Mouse (Mus musculus): ENCODE measurements around the gene Orm2.
A peak's percentile ranks its signal among the peaks of the same experiment; 100 is the strongest.

Orm2 gene

DNA sequence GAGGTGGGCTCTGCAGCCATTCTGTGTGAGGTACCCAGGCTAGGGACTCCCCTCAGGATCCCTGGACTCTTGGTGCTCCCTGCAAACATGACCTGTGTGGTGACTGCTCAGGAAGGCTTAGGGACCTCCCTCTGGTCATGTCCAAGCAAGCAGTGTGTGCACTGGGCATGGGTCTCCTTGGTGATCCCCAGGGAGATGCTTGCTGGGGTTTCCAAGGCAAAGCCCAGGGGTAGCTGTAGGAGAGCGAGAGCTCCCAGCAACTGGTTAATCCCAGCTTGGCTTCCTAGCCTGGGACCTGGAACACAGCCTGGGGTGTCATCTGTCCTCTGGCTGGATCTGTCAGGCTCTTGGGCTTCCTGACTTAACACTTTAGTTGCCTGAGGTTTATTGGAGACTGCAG is 13.1 kb downstream of the Orm2 start:
- DNase-seq (ENCODE audit: low read depth in 1 of 2, low spot score in 2 of 2), result no peak

- DNase-seq (ENCODE audit: low read depth in 1 of 2, low spot score in 2 of 2), result no peak
Observed at GRCm38 (mm10) chr4:63377483-63377882, 15.2 kb downstream of the Orm2 start.

DNA sequence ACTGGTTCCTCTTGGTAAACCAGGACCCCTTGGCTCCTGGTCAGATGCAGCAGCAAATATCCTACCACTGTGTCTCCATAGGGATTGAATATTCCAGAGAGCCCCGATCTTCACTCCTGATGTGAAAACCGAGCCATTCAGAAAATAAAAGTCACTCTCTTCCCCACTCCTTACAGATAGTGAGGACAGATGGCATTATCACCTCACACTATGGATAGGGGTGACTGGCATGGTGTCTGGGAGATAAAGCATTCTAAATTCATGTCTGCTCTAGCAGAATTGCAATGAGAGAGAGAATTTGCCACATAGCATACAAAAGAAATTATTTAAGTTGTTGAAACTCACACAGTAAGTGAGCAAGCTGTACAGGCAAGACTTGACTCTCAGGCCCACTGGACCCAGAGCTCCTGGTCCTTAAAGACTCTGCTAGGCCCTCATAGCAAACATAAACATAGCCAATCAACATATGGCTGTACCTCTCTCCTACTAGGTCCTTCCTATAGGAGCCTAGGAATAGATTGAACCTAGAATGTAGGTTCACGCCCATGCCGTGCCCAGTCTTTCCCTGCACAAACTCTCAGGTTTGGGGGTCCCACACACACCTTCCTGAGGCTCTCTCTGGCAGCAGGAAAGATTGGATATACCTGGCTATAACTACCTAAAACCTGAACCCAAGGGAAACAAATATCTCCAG is 20.6 kb downstream of the Orm2 start:
- DNase-seq (ENCODE audit: low read depth in 1 of 2, low spot score in 2 of 2), result no peak

DNA sequence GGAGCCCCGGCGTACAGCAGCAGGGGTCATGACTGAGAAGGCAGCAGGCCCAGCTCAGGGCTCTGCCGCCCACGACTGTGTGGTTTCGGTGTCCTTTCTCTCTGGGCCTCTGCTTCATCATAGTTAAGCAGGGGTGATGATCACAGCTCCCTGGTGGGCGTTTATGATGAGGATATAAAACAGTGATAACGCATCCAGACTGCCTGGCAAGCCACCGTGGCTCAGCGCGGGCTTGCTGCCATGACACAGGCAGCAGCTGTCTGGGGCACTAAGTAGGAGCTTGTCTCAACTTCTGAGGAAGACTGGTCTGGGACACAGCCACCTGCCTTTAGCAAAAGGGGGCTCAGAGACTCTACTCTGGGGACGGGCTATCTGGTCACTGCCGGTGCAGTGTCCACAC is 21.2 kb downstream of the Orm2 start:
- no peak for DNase-seq (ENCODE audit: low read depth in 1 of 2, low spot score in 2 of 2)

GRCm38 (mm10) chr4:63384262-63384661 is 22.0 kb downstream of the Orm2 start:
- no peak for DNase-seq (ENCODE audit: low read depth in 1 of 2, low spot score in 2 of 2)

DNA sequence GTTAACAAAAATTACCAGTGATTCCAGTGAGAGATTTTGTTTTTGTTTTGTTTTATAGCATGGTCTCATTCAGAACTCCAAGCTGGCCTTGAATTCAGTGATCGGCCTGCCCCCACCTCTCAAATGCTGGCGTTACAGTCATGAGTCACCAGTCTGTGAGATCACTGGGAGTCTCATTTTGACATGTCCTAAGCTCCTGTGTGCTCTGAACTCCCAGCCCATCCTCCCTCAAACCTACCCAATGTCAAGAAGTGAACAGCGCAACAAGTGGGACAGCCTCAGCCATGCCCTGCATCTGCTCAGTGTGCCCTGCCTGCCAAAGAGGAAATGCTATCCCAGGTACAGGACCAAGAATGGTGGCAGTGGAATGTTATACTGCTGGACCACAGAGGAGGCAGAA is 23.0 kb downstream of the Orm2 start:
- no peak for DNase-seq (ENCODE audit: low read depth in 1 of 2, low spot score in 2 of 2)

DNA sequence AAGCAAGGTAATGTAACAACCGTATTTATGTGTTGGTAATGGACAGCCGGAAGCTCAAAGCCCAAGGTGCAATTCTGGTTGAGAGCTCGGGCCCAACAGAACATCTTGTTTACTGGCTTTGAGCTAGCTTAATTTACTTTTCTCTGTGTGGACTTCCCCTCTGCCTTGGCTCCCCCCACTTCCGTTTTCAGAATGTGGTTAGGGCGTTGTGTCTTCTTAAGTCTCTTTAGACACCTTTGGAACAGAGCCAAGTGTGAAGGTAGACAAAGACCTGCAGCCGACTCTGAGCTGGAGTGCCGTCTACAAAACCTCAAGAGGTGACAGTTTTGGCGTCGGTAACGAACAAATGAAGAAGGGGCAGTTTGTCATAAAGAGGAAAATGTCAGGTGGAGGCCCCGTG is 23.5 kb downstream of the Orm2 start:
- DNase-seq (ENCODE audit: low read depth in 1 of 2, low spot score in 2 of 2), result peak in 1 of 2 experiments; percentile 63

DNA sequence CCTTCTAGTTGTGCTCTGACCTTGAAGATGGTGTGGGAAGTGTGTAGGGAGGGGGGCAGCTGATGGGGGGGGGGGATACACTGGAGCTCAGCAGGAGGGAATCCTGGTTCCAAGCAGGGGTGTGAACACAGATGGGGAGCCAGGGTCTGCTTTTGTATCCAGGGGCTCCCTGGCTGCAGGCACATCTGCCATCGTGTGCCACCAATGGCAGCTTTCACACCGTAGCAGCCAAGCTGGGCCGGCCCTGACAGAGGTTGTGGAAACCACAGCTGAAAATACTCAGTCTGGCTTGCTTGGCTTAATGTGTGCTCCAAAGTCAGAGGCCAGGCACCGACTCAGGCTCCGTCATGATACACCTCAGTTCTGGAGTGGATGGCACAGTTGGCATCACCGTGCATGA is 25.8 kb downstream of the Orm2 start:
- DNase-seq (ENCODE audit: low read depth in 1 of 2, low spot score in 2 of 2), result no peak

DNA sequence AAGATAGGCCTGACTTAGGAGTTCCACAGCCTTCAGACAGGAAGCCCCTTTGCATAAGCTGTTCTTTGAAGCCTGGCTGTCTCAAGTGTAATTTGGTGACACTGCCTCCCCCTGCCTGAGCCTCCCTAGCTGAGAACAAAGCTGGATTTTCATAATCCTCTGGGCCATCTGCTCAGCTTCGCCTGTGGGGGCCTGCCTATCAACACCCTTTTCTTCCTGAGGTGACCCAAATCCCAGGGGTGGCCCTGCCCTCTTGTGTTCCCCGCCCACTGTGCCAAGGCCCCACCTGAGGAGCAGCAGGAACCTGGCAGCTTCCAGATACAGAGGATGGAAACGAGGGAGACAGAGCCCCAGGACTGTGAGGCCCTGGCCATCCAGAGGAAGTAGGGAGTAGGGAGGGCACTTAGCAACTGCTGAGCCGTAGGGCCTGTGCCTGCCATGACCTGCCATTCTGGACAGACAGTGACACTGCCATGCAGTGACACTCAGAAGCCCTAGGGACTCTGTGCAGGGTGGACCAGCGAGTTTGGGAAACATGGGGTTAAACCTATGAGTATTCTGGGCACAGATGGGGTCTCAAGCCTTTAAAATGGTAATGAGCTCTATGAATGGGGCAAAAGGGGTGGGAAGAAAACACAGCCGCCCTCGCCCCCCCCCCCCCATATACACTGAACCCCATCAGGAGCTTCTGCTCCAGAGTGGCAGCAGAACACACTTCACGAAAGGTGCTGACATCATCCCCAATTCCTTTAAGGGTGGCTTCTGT is 27.1 kb downstream of the Orm2 start:
- DNase-seq (ENCODE audit: low read depth in 1 of 2, low spot score in 2 of 2), result no peak

DNA sequence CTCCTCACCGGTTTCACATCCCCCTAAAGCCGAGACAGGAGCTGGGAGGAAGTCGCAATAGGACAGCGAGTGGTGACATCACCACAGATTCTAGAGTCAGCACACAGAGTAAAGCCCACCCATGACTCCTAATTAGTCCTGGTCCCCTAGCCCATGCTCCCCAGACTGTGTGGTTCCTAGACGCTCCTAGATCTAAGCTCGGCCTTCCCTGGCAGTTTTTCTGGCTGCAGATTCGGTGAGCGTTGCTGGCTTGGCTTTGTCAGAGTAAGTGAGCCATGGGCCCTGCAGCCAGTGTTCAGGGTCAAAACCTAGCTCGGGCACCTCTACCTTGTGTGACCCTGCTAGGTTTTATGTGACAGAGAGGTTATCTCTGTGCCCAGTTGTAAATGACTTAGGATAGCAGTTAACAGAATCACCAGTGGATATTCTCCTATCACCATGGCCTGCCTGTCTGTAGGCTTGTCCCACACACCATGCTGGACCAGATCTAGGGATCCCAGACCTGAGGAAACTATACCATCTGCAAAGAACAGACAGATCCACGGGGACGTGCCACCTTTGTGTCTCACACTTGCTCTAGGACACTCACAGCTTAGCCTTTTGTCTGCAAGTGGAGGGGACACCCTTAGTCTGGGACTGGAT is 27.8 kb downstream of the Orm2 start:
- DNase-seq (ENCODE audit: low read depth in 1 of 2, low spot score in 2 of 2), result no peak

DNA sequence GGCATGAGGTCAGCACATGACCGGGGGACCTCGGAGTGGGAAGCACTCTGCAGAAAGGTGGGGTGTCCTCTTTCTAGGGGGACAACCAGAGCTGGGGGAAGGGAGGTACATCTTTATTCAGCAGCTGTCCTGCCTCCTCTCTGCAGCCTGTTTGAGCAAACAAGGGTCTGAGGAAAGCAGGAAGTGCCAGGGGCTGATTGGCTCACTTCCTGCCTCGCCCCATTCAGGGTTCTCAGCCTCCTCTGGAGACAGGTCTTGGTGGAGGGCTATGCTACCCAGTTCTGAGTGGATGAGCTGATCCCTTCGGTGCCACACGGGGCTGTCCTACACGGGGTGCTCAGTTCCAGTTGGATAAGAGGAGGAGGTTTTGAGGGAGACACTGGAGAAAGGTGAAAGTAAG is 29.1 kb downstream of the Orm2 start:
- no peak for DNase-seq (ENCODE audit: low read depth in 1 of 2, low spot score in 2 of 2)

DNA sequence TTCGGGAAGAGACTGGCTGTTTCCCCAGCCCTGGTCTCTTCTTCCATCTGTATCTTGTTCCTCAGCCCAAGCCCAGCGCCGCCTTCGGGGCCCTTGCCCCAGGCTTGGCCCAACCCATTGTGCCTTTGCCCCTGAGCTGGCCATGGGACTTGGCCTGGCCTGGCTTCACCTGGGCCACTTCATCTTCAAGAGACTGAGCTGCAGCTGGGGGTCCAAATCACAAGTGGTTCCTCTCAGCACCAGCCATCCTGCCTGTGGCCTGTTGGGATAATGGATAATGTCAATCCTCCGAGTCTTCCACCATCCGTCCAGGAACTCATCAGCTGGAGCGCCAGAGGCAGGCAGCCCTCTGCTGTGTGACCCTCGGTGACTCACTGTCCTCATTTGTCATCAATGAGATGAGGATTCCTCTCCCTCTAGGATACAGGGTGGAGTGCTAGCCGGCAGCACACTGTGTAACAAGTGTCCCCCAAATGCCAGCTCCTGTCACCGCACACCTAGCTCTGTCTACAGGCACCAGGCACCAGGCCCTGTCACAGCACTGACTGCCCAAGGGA is 35.8 kb downstream of the Orm2 start:
- no peak for DNase-seq (ENCODE audit: low read depth in 1 of 2, low spot score in 2 of 2)

DNA sequence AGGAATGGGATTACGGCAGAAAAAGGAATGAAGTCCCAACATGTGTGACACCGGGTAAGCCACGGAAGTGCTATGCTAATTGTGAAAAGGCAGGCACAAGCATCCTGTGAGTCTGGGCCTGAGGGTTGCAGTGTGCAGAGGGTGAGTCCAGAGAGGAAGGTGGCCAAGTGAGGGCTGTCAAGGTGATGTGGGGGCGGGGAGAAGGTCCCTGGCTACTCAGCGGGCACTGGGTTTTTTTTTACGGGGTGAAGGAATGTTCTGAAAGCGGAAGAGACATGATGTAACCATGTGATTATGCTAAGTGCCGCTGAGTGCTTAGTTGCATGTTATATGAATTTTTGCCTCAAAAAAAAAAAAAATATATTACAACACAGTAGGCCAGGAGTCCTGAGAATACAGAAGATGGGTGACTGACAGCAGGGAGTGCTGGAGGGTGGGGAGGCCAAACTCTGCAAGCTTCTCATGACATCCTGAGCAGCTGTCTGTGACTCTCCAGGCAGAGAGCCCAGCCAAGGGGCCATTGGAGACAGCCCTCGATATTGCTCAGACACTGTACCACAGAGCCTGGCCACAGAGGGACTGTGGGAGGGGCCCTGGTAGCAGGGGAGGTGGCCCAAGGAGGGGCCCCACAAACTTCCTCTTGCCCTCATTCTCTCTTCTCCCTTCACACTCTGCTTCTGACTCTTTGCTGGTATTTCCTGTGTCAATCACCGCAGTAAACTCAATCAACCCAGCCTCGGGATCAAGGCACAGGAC is 36.8 kb downstream of the Orm2 start:
- DNase-seq (ENCODE audit: low read depth in 1 of 2, low spot score in 2 of 2), result peak; percentile 54 to 66

GRCm38 (mm10) chr4:63399691-63400270 is 37.5 kb downstream of the Orm2 start:
- DNase-seq (ENCODE audit: low read depth in 1 of 2, low spot score in 2 of 2), result no peak

DNA sequence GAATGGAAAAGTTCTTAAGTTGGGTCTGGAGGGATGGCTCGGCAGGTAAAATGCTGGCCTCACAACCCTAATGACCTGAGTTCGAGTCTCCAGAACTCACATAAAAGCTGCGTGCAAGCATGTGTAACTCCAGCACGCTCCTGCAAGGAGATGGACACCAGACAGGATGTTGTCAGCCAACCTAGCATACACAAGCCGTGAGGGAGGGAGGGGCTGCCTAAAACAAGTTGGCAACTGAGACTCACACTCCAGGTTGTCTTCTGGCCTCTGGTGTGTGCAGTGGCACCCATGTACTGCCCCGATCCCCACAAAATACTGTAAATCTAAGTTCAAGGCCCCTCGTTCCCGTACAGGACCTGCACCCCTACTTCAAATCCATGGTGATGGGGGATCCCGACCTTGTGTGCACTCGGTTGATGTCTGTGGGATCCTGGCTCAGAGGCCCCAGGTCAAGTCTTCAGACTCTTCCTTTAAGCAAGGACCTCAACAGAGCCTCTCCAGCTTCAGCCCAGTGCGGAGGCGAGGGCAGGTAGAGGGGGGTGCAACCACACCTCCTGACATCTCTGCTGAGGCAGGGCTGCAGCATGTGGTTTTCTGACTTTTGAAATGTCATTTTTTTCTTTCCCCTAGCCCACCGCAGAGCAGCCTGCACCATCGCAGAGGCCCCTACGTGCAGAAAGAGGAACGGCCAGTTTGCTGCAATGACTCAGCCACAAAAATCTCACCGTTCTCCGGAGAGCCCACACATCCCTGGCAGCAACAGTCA is 38.5 kb downstream of the Orm2 start:
- no peak for DNase-seq (ENCODE audit: low read depth in 1 of 2, low spot score in 2 of 2)

GRCm38 (mm10) chr4:63401620-63402019 is 39.4 kb downstream of the Orm2 start:
- DNase-seq (ENCODE audit: low read depth in 1 of 2, low spot score in 2 of 2), result peak in 1 of 2 experiments; percentile 38

GRCm38 (mm10) chr4:63402056-63402455 is 39.8 kb downstream of the Orm2 start:
- no peak for DNase-seq (ENCODE audit: low read depth in 1 of 2, low spot score in 2 of 2)

- DNase-seq (ENCODE audit: low read depth in 1 of 2, low spot score in 2 of 2), result no peak
Observed at GRCm38 (mm10) chr4:63402558-63402957, 40.3 kb downstream of the Orm2 start.

DNA sequence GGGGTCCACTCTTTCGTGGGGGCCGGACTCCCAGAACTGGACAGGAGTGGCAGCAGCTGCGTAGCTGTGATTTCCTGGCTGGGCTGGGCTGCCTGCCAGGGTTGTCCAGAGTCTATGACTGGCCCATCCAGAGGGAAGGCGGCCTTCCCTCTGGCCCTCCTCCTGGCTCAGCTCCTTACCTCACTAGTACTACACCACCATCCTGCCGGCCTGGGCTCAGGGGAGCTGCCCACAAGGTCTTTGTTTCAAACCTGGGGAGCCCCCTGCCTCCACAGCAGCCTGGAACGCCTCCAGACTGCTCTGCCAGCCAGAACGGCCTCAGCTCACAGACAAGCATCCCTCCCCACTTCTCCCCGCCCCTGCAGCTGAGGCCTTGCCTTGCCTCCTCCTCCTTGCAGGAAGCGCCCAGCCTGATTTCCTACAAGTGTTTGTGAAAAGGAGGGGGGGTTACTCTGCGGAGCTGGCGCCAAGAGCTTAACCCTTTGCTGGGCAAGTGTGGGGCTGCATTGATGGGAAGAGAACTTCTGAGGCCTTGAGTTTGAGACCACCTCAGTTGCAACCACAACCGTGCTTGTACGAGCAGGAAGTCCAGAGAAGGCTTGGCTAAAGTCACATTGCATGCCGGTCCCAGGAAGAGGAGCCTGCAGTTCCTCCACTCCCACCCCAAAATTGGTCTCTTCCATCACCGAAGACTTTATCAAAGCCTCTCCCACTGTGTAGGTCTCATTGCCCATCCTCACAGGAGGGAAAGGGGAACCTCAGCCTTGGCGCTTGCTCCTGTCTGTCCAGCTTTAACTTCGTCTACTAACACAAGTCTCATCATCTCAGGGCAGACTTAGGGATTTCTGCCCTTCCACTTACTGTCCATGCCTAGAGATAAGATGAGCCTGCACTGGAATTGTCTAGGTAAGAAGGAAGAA is 41.1 kb downstream of the Orm2 start, which contains the start of gene Akna:
Gene Akna (minus strand): TSS at position 315 of the 920 bp plus-strand sequence.
- no peak for DNase-seq (ENCODE audit: low read depth in 1 of 2, low spot score in 2 of 2)
